Mouse (Mus musculus) CH12.LX (cell line): ENCODE measurements at regions not wholly inside any gene's neighbourhood (a gene's known extent, or its start where the extent isn't known, plus 50 kb on each side); places are given as distances from the start of the nearest gene placed in this dataset.

ENCODE experiments used
- DNase-seq: peaks from one replicate; pipeline ENCODE4 v3.0.0-alpha.2; 2013; ENCODE audit errors: extremely low read depth
- H3K27ac ChIP-seq: 2 replicates; pipeline ENCODE4 v1.5.1; 2012; ENCODE audit warnings: low read depth, mild to moderate bottlenecking, control low read depth, moderate library complexity; ENCODE audit not compliant: insufficient read depth
- H3K27me3 ChIP-seq: replicated peaks from 2 replicates; pipeline ENCODE3; 2012; ENCODE audit warnings: inconsistent platforms
- H3K36me3 ChIP-seq, 2 experiments: replicated peaks in 1 of 2; 2 replicates each; pipeline versions ENCODE3 to v1.6.1; 2012; ENCODE audit warnings: inconsistent platforms in 1 of 2, low read length in 1 of 2, mild to moderate bottlenecking in 1 of 2, mixed read lengths in 1 of 2, moderate library complexity in 1 of 2; ENCODE audit not compliant: control insufficient read depth in 1 of 2, insufficient read depth in 1 of 2
- H3K4me1 ChIP-seq, 2 experiments: 2 replicates each; pipeline ENCODE4 v1.6.1; 2012; ENCODE audit warnings: inconsistent platforms in 1 of 2, moderate library complexity in 1 of 2; ENCODE audit not compliant: insufficient read depth in 2 of 2, control insufficient read depth in 1 of 2
- H3K4me2 ChIP-seq: 2 replicates; pipeline ENCODE4 v1.6.1; 2012; ENCODE audit warnings: low read depth, mild to moderate bottlenecking, control low read depth; ENCODE audit not compliant: poor library complexity, insufficient read depth, severe bottlenecking
- H3K4me3 ChIP-seq, 3 experiments: fragments of 150-350 bp in 1 of 3; sonication (generic) in 1 of 3; replicated peaks in 1 of 3; 2 replicates each; pipeline versions ENCODE3 to v1.5.1; 2011 to 2012; ENCODE audit warnings: low read depth in 2 of 3, low read length in 2 of 3, mild to moderate bottlenecking in 2 of 3, moderate library complexity in 2 of 3, control low read depth in 1 of 3, improper control_type of control experiment in 1 of 3, inconsistent platforms in 1 of 3, mixed read lengths in 1 of 3; ENCODE audit not compliant: poor library complexity in 1 of 3
- H3K79me2 ChIP-seq: replicated peaks from 2 replicates; pipeline ENCODE4 v1.6.1; 2012; ENCODE audit warnings: mild to moderate bottlenecking, moderate library complexity; ENCODE audit not compliant: control insufficient read depth, poor library complexity, insufficient read depth, severe bottlenecking; ENCODE audit errors: extremely low read depth
- H3K9ac ChIP-seq: 2 replicates; pipeline ENCODE4 v1.6.1; 2012; ENCODE audit warnings: low read depth, mild to moderate bottlenecking, control low read depth, moderate library complexity; ENCODE audit not compliant: insufficient read depth
- H3K9me3 ChIP-seq: replicated peaks from 2 replicates; pipeline ENCODE3; 2012; ENCODE audit warnings: low read length, inconsistent platforms, mixed read lengths
- BHLHE40 ChIP-seq: IDR thresholded peaks from 2 replicates; pipeline ENCODE4 v1.6.1; 2011; ENCODE audit warnings: mild to moderate bottlenecking, low read depth, low read length, improper control_type of control experiment
- CHD2 ChIP-seq: IDR thresholded peaks from 2 replicates; pipeline ENCODE4 v1.6.1; 2011; ENCODE audit warnings: low read length, improper control_type of control experiment
- E2F4 ChIP-seq: IDR thresholded peaks from 2 replicates; pipeline ENCODE4 v1.6.1; 2011; ENCODE audit warnings: low read depth, low read length, improper control_type of control experiment; ENCODE audit not compliant: insufficient replicate concordance
- IRF4 ChIP-seq: IDR thresholded peaks from 2 replicates; pipeline ENCODE4 v1.6.1; 2014; ENCODE audit warnings: low read depth, mild to moderate bottlenecking, inconsistent platforms, low read length, improper control_type of control experiment
- JUN ChIP-seq: IDR thresholded peaks from 2 replicates; pipeline ENCODE4 v1.6.1; 2011; ENCODE audit warnings: low read depth, mild to moderate bottlenecking, low read length, improper control_type of control experiment, moderate library complexity; ENCODE audit not compliant: insufficient read depth
- MAX ChIP-seq: IDR thresholded peaks from 2 replicates; pipeline ENCODE4 v1.6.1; 2011; ENCODE audit warnings: low read length, improper control_type of control experiment
- MXI1 ChIP-seq: IDR thresholded peaks from 2 replicates; pipeline ENCODE4 v1.6.1; 2011; ENCODE audit warnings: mild to moderate bottlenecking, low read depth, low read length, improper control_type of control experiment
- MYC ChIP-seq: IDR thresholded peaks from 2 replicates; pipeline ENCODE4 v1.6.1; 2011; ENCODE audit warnings: low read depth, mild to moderate bottlenecking, improper control_type of control experiment, low read length
- NRF1 ChIP-seq: IDR thresholded peaks from 2 replicates; pipeline ENCODE4 v1.6.1; 2014; ENCODE audit warnings: low read depth, mild to moderate bottlenecking, inconsistent platforms, low read length, improper control_type of control experiment, moderate library complexity
- PAX5 ChIP-seq: IDR thresholded peaks from 2 replicates; pipeline ENCODE4 v1.6.1; 2012; ENCODE audit warnings: low read length, inconsistent platforms, mixed read lengths
- POLR2AphosphoS2 ChIP-seq: IDR thresholded peaks from 2 replicates; pipeline ENCODE4 v1.6.1; 2011; ENCODE audit warnings: low read depth, low read length, improper control_type of control experiment
- RAD21 ChIP-seq: IDR thresholded peaks from 2 replicates; pipeline ENCODE4 v1.6.1; 2011; ENCODE audit warnings: low read depth, mild to moderate bottlenecking, low read length, improper control_type of control experiment, moderate library complexity
- UBTF ChIP-seq: IDR thresholded peaks from 2 replicates; pipeline ENCODE4 v1.6.1; 2012; ENCODE audit warnings: low read depth, mild to moderate bottlenecking, inconsistent platforms, low read length, improper control_type of control experiment, moderate library complexity
- ZC3H11A ChIP-seq: IDR thresholded peaks from 2 replicates; pipeline ENCODE4 v1.6.1; 2012; ENCODE audit warnings: low read depth, mild to moderate bottlenecking, inconsistent platforms, low read length, improper control_type of control experiment
- ZMIZ1 ChIP-seq: IDR thresholded peaks from 2 replicates; pipeline ENCODE4 v1.6.1; 2012; ENCODE audit warnings: low read depth, mild to moderate bottlenecking, inconsistent platforms, low read length, improper control_type of control experiment
- dilution Hi-C: fragments of 300-500 bp; cut with MboI; formaldehyde crosslinking; loops from 2 replicates; pipeline ENCODE4 v1.14.3; 2020; ENCODE audit warnings: low sequenced_read_pairs; ENCODE audit not compliant: extremely low pct_unique_long_range_greater_than_20kb, extremely low pct_ligation_motif_present
- in situ Hi-C: fragments of 300-500 bp; cut with MboI; formaldehyde crosslinking; loops from 3 replicates; pipeline ENCODE4 v1.14.3; 2019; ENCODE audit warnings: low sequenced_read_pairs, low pct_ligation_motif_present, low pct_unique_long_range_greater_than_20kb, mixed read lengths

DNA sequence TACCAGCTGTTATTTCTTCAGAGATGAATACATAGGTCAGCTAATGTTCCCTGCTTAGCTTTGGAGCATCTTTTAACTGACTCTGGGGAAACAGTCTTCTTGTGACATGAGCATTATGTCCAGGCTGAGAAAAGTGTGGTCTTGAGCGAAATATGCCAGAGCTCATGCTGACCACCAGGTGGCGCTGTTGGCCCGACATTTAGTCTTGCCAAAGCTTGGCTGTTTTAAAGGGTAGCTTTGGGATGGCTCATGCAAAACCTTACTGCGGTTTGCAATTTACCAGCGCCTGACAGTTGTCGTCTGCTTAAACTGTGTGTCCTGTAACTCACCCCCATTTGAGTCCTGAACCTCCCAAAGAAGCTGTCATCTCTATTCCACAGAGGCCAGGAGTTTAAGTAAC is 91.6 kb downstream of the Gm525 start (continued):
- TF ChIP-seq NRF1 = no peak
- no peak for TF ChIP-seq CHD2
- no peak for TF ChIP-seq JUN

DNA sequence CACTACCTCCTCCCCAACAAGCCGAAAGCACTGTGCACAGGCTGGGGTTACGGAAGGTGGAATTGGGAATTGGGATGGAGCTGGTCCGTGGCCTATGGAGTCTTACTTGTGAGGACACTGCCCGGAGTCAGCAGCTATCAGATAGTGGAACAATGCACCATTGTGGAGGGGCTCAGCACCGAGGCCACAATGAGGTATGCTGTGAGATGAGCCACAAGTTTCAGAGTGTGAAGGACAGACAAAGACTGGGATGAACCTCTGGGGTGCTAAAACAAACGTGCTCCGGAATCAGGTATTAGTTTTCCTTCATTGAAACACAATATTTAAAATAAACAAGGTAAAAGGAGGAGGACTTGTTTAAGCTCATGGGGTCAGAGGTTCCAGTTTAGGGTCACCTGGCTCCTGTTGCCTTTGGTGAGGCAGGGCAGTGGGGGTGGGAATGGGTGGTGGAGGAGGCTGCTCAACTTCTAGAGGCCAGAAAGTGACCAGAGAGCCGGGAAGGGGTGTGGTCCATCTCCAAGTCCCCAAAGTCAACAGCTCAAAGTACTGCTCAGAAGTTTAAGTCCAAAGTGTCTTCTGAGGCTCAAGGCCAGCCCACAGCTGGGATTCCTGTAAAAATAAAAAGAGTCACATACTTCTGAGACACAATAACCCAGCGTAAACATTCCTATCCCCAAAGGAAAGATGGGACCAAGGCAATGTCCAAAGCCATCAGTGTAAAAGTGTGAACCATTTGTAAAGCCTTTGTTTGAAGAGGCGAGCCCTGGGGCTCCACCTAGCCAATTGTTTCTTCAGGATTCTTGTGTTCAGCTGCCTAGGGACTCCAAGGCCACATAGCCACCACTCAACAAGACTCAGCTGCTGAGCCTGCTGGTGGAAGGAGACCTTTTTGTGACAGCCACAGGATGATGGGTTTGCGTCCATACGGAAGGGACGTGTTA is 80.1 kb downstream of the Gm525 start:
- Histone ChIP-seq H3K27me3 (no peaks in the 10 kb centered on the region), H3K79me2 (no peaks in the 10 kb centered on the region), H3K9ac (no peak overlapping the region), H3K36me3 (no peaks in the 10 kb centered on the region), H3K4me3 (no peak overlapping the region), H3K4me1 (peaks cover 2 to 5% of the 10 kb centered on the region in 2 experiments; a peak in 3 of 4 replicates), H3K27ac (no peak overlapping the region), H3K9me3 (no peaks in the 10 kb centered on the region), H3K4me2 (no peak overlapping the region)
- no peak for TF ChIP-seq E2F4
- no peak for TF ChIP-seq NRF1
- TF ChIP-seq PAX5 = no peak
- no peak for DNase-seq
- dilution Hi-C loops (no loop called here), in situ Hi-C loops (loop anchor here (25.0 kb wide), 1 partner anchor 559 kb away; no protein-coding TSS in a partner anchor)

DNA sequence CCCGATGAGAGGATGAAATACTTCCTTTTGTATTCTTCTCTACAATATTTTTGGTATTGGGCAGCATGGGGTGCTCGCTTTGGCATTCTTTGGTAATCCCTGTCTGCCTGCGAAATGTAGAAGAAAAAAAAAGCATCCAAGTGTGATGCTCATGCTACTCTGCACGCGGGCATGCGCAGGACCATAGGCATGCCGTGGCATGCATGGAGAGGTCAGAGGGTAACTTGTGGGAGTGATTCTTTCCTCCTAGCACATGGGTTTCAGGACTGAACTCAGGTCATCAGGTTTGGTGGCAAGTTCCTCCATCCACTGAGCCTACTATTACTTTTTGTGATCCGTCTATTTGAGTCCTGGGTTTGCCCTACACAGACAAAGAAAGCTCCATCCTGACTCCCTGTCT is 74.3 kb downstream of the Gm525 start:
- Histone ChIP-seq H3K9me3 (no peaks in the 10 kb centered on the region), H3K27ac (no peak overlapping the region), H3K4me3 (no peak overlapping the region), H3K9ac (no peak overlapping the region), H3K27me3 (peaks cover 1% of the 10 kb centered on the region), H3K4me1 (peaks cover 10 to 22% of the 10 kb centered on the region in 2 experiments), H3K79me2 (no peaks in the 10 kb centered on the region), H3K4me2 (no peak overlapping the region), H3K36me3 (no peaks in the 10 kb centered on the region)
- dilution Hi-C loops = no loop called here
- peak; percentile 59; the same call in 1 of the 2 replicates for TF ChIP-seq MYC
- TF ChIP-seq MAX = peak; percentile 48; the same call in 1 of the 2 replicates
- 0 out of 2 replicates have a peak, but pooled peaks have one; percentile 21 for TF ChIP-seq IRF4
- no peak for TF ChIP-seq ZC3H11A
- TF ChIP-seq ZMIZ1 = no peak
- peak; percentile 34; the same call in 1 of the 2 replicates for TF ChIP-seq BHLHE40
- TF ChIP-seq RAD21 = no peak
- no peak for TF ChIP-seq UBTF
- no peak for TF ChIP-seq MXI1
- TF ChIP-seq POLR2AphosphoS2 = no peak
- TF ChIP-seq NRF1 = peak; percentile 62
- DNase-seq = no peak
- in situ Hi-C loops = no loop called here
